Mouse (Mus musculus): Measurements from ENCODE around the gene Tmed1. TPM values are rescaled to one million over a fixed set of nuclear protein-coding genes. Genes with fewer than 3 reads are reported as not detected.

The Tmed1 gene
- 118 and 156 TPM in 2 replicates for polyA plus RNA-seq (2014; fragmentation: Nextera tagmentation; extraction: Ambion mirVana)

GRCm38 (mm10) chr9:21509772-21510688 is at the start of gene Tmed1:
TSS of gene Tmed1 (minus strand) at chr9:21510252.
- peak; percentile 93 for ATAC-seq (ENCODE audit: low FRiP score, low TSS enrichment)
- Histone ChIP-seq H3K9me3 (ENCODE audit: control insufficient read depth, low read length) (no peaks in the 10 kb centered on the region), H3K4me2 (replicated peaks; ENCODE audit: low read depth, low read length) (peak within 1 kb of the TSS; percentile 58), H3K9ac (ENCODE audit: low read depth, low read length) (peak within 1 kb of the TSS; percentile 74), H3K27me3 (ENCODE audit: control insufficient read depth, insufficient read depth, low read length) (no peaks in the 10 kb centered on the region), H3K36me3 (ENCODE audit: control insufficient read depth, insufficient read depth, low read length) (peaks cover 37% of the 10 kb centered on the region), H3K4me1 (ENCODE audit: control insufficient read depth, insufficient read depth, low read length) (peaks cover 20% of the 10 kb centered on the region), H3K27ac (ENCODE audit: low read depth, low read length) (peak within 1 kb of the TSS; percentile 93), H3K4me3 (ENCODE audit: low read length) (peak within 1 kb of the TSS; percentile 72)
- WGBS, result 0% methylated on average over 44 of the region's 44 CpGs

- Histone ChIP-seq H3K4me2 (replicated peaks; ENCODE audit: low read depth, low read length) (no peak overlapping the region), H3K4me3 (ENCODE audit: low read length) (no peak overlapping the region), H3K4me1 (ENCODE audit: control insufficient read depth, insufficient read depth, low read length) (0 out of 2 replicates have a peak, but pooled peaks cover 3% of the 10 kb centered on the region), H3K36me3 (ENCODE audit: control insufficient read depth, insufficient read depth, low read length) (peaks cover 11% of the 10 kb centered on the region), H3K9ac (ENCODE audit: low read depth, low read length) (no peak overlapping the region), H3K27me3 (ENCODE audit: control insufficient read depth, insufficient read depth, low read length) (no peaks in the 10 kb centered on the region), H3K27ac (ENCODE audit: low read depth, low read length) (no peak overlapping the region), H3K9me3 (ENCODE audit: control insufficient read depth, low read length) (no peaks in the 10 kb centered on the region)
- 92% methylated on average over 3 of the region's 3 CpGs for WGBS
- ATAC-seq (ENCODE audit: low FRiP score, low TSS enrichment), result no peak
Observed at GRCm38 (mm10) chr9:21559151-21559550, 49.1 kb upstream of the Tmed1 start.

GRCm38 (mm10) chr9:21558366-21558765 is 48.3 kb upstream of the Tmed1 start:
- Histone ChIP-seq H3K4me3 (ENCODE audit: low read length) (no peak overlapping the region), H3K27me3 (ENCODE audit: control insufficient read depth, insufficient read depth, low read length) (no peaks in the 10 kb centered on the region), H3K9me3 (ENCODE audit: control insufficient read depth, low read length) (no peaks in the 10 kb centered on the region), H3K36me3 (ENCODE audit: control insufficient read depth, insufficient read depth, low read length) (peaks cover 11% of the 10 kb centered on the region), H3K27ac (ENCODE audit: low read depth, low read length) (no peak overlapping the region), H3K4me1 (ENCODE audit: control insufficient read depth, insufficient read depth, low read length) (0 out of 2 replicates have a peak, but pooled peaks cover 3% of the 10 kb centered on the region), H3K9ac (ENCODE audit: low read depth, low read length) (no peak overlapping the region), H3K4me2 (replicated peaks; ENCODE audit: low read depth, low read length) (no peak overlapping the region)
- no peak for ATAC-seq (ENCODE audit: low FRiP score, low TSS enrichment)
- WGBS, result 89% methylated on average over 4 of the region's 4 CpGs

- H3K9me3 ChIP-seq (ENCODE audit: control insufficient read depth, low read length), result no peaks in the 10 kb centered on the region
- no peaks in the 10 kb centered on the region for H3K27me3 ChIP-seq (ENCODE audit: control insufficient read depth, insufficient read depth, low read length)
- no peak for ATAC-seq (ENCODE audit: low FRiP score, low TSS enrichment)
- H3K9ac ChIP-seq (ENCODE audit: low read depth, low read length), result no peak overlapping the region
- 96% methylated on average over 2 of the region's 2 CpGs for WGBS
- no peak overlapping the region for H3K4me3 ChIP-seq (ENCODE audit: low read length)
- H3K4me2 ChIP-seq (replicated peaks; ENCODE audit: low read depth, low read length), result no peak overlapping the region
- 0 out of 2 replicates have a peak, but pooled peaks cover 3% of the 10 kb centered on the region for H3K4me1 ChIP-seq (ENCODE audit: control insufficient read depth, insufficient read depth, low read length)
- no peak overlapping the region for H3K27ac ChIP-seq (ENCODE audit: low read depth, low read length)
- peaks cover 11% of the 10 kb centered on the region for H3K36me3 ChIP-seq (ENCODE audit: control insufficient read depth, insufficient read depth, low read length)
Observed at GRCm38 (mm10) chr9:21557556-21557955, 47.5 kb upstream of the Tmed1 start.

- Histone ChIP-seq H3K4me3 (ENCODE audit: low read length) (no peak overlapping the region), H3K27me3 (ENCODE audit: control insufficient read depth, insufficient read depth, low read length) (no peaks in the 10 kb centered on the region), H3K4me2 (replicated peaks; ENCODE audit: low read depth, low read length) (no peak overlapping the region), H3K9ac (ENCODE audit: low read depth, low read length) (no peak overlapping the region), H3K36me3 (ENCODE audit: control insufficient read depth, insufficient read depth, low read length) (peaks cover 15% of the 10 kb centered on the region), H3K27ac (ENCODE audit: low read depth, low read length) (no peak overlapping the region), H3K9me3 (ENCODE audit: control insufficient read depth, low read length) (no peaks in the 10 kb centered on the region), H3K4me1 (ENCODE audit: control insufficient read depth, insufficient read depth, low read length) (0 out of 2 replicates have a peak, but pooled peaks cover 3% of the 10 kb centered on the region)
- ATAC-seq (ENCODE audit: low FRiP score, low TSS enrichment), result no peak
- 83% methylated on average over 2 of the region's 2 CpGs for WGBS
Observed at GRCm38 (mm10) chr9:21556996-21557395, 46.9 kb upstream of the Tmed1 start.

- Histone ChIP-seq H3K27ac (ENCODE audit: low read depth, low read length) (no peak overlapping the region), H3K9me3 (ENCODE audit: control insufficient read depth, low read length) (no peaks in the 10 kb centered on the region), H3K36me3 (ENCODE audit: control insufficient read depth, insufficient read depth, low read length) (peaks cover 24% of the 10 kb centered on the region), H3K4me3 (ENCODE audit: low read length) (no peak overlapping the region), H3K27me3 (ENCODE audit: control insufficient read depth, insufficient read depth, low read length) (no peaks in the 10 kb centered on the region), H3K4me2 (replicated peaks; ENCODE audit: low read depth, low read length) (no peak overlapping the region), H3K9ac (ENCODE audit: low read depth, low read length) (no peak overlapping the region), H3K4me1 (ENCODE audit: control insufficient read depth, insufficient read depth, low read length) (0 out of 2 replicates have a peak, but pooled peaks cover 3% of the 10 kb centered on the region)
- WGBS, result 92% methylated on average over 6 of the region's 6 CpGs
- no peak for ATAC-seq (ENCODE audit: low FRiP score, low TSS enrichment)
Observed at GRCm38 (mm10) chr9:21555198-21555742, 45.2 kb upstream of the Tmed1 start.

- H3K4me1 ChIP-seq (ENCODE audit: control insufficient read depth, insufficient read depth, low read length), result 0 out of 2 replicates have a peak, but pooled peaks cover 3% of the 10 kb centered on the region
- no peak overlapping the region for H3K4me3 ChIP-seq (ENCODE audit: low read length)
- no peaks in the 10 kb centered on the region for H3K9me3 ChIP-seq (ENCODE audit: control insufficient read depth, low read length)
- 86% methylated on average over 6 of the region's 6 CpGs for WGBS
- H3K9ac ChIP-seq (ENCODE audit: low read depth, low read length), result no peak overlapping the region
- no peaks in the 10 kb centered on the region for H3K27me3 ChIP-seq (ENCODE audit: control insufficient read depth, insufficient read depth, low read length)
- no peak overlapping the region for H3K27ac ChIP-seq (ENCODE audit: low read depth, low read length)
- H3K36me3 ChIP-seq (ENCODE audit: control insufficient read depth, insufficient read depth, low read length), result peaks cover 30% of the 10 kb centered on the region
- H3K4me2 ChIP-seq (replicated peaks; ENCODE audit: low read depth, low read length), result no peak overlapping the region
- no peak for ATAC-seq (ENCODE audit: low FRiP score, low TSS enrichment)
Observed at GRCm38 (mm10) chr9:21553607-21554273, 43.7 kb upstream of the Tmed1 start.

GRCm38 (mm10) chr9:21551049-21551448 is 41.0 kb upstream of the Tmed1 start:
- no peak overlapping the region for H3K4me3 ChIP-seq (ENCODE audit: low read length)
- ATAC-seq (ENCODE audit: low FRiP score, low TSS enrichment), result no peak
- 97% methylated on average over 2 of the region's 2 CpGs for WGBS
- no peak overlapping the region for H3K9ac ChIP-seq (ENCODE audit: low read depth, low read length)
- H3K36me3 ChIP-seq (ENCODE audit: control insufficient read depth, insufficient read depth, low read length), result peaks cover 23% of the 10 kb centered on the region; the same call in 1 of the 2 replicates
- H3K27ac ChIP-seq (ENCODE audit: low read depth, low read length), result no peak overlapping the region
- H3K27me3 ChIP-seq (ENCODE audit: control insufficient read depth, insufficient read depth, low read length), result no peaks in the 10 kb centered on the region
- H3K4me1 ChIP-seq (ENCODE audit: control insufficient read depth, insufficient read depth, low read length), result peaks cover 8% of the 10 kb centered on the region; the same call in 1 of the 2 replicates
- H3K4me2 ChIP-seq (replicated peaks; ENCODE audit: low read depth, low read length), result no peak overlapping the region
- H3K9me3 ChIP-seq (ENCODE audit: control insufficient read depth, low read length), result no peaks in the 10 kb centered on the region

Data from kidney, embryonic 14.5 days (tissue).